Mouse (Mus musculus): ENCODE data around the gene Ooep. TPM values are rescaled to one million over a fixed set of nuclear protein-coding genes. Genes with fewer than 3 reads are reported as not detected.

Gene Ooep
- total and polyA plus RNA-seq, 3 experiments = not detected

DNA sequence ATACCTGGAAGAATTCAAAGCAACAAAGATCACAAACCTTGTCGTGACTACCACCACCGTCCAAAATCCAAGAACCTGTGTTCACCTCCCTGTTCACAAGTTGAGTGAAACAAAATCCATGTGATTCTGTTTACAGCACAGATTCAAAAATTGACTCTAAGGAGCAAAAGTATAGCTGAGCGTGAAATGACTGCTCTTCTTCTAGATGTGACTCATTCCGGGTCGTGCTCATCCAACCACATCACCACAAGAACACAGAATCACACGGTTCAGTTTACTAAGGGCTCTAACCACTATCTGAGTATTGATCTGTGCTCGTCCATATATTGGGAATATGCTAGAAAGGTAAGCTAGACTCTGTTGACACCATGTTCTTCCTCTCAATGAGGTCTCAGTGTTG is 8.4 kb upstream of the Ooep start:
- Histone ChIP-seq H3K9me3 (replicated peaks; ENCODE audit: insufficient read depth, low read length) (no peaks in the 10 kb centered on the region), H3K36me3 (ENCODE audit: control insufficient read depth in 1 of 2, insufficient read depth in 2 of 2, low read length in 2 of 2) (0 out of 4 replicates have a peak, but pooled peaks cover 0 to 2% of the 10 kb centered on the region in 2 experiments), H3K4me3 (ENCODE audit: control insufficient read depth in 1 of 2, insufficient read depth in 1 of 2, low read depth in 2 of 2, low read length in 2 of 2) (no peak overlapping the region), H3K4me1 (ENCODE audit: control insufficient read depth in 1 of 2, insufficient read depth in 2 of 2, low read length in 2 of 2) (peaks cover 0 to 3% of the 10 kb centered on the region in 2 experiments; a peak in 1 of 4 replicates), H3K27ac (ENCODE audit: control insufficient read depth, low read depth, low read length) (no peak overlapping the region), H3K9ac (ENCODE audit: control insufficient read depth, low read depth, low read length, poor library complexity, severe bottlenecking) (no peak overlapping the region), H3K27me3 (ENCODE audit: control insufficient read depth in 1 of 2, insufficient read depth in 2 of 2, low read length in 2 of 2) (no peaks in the 10 kb centered on the region; a peak in 1 of 4 replicates), H3K79me2 (ENCODE audit: control insufficient read depth, insufficient read depth, low read length, poor library complexity) (no peaks in the 10 kb centered on the region)
- no peak for DNase-seq (ENCODE audit: low read depth, low spot score)
- no peak for TF ChIP-seq NELFE (IDR thresholded peaks at IDR 0.05; ENCODE audit: low read depth, low read length)
- no peak for TF ChIP-seq MYB (IDR thresholded peaks at IDR 0.05; ENCODE audit: low read depth, low read length)
- TF ChIP-seq MAX (IDR thresholded peaks at IDR 0.05; ENCODE audit: low read length) = no peak
- no peak for TF ChIP-seq POLR2AphosphoS5 (IDR thresholded peaks at IDR 0.05; ENCODE audit: borderline replicate concordance, low read depth, low read length)
- no peak; a peak in 1 of 6 replicates for TF ChIP-seq CTCF (IDR thresholded peaks at IDR 0.05 in 2 of 3, conservative IDR thresholded peaks at IDR 0.05 in 1 of 3; ENCODE audit: control insufficient read depth in 1 of 3, insufficient read depth in 1 of 3, low read depth in 2 of 3, low read length in 3 of 3, poor library complexity in 1 of 3, severe bottlenecking in 1 of 3)
- TF ChIP-seq MEF2A (IDR thresholded peaks at IDR 0.05; ENCODE audit: extremely low read depth, insufficient replicate concordance, low read depth, low read length, poor library complexity, severe bottlenecking) = no peak
- TF ChIP-seq MXI1 (IDR thresholded peaks at IDR 0.05; ENCODE audit: low read depth, low read length) = no peak
- TF ChIP-seq BHLHE40 (IDR thresholded peaks at IDR 0.05; ENCODE audit: borderline replicate concordance, low read depth, low read length) = no peak
- TF ChIP-seq CHD1 (IDR thresholded peaks at IDR 0.05; ENCODE audit: low read depth, low read length) = no peak
- TF ChIP-seq JUND (IDR thresholded peaks at IDR 0.05; ENCODE audit: low read depth, low read length) = no peak

DNA sequence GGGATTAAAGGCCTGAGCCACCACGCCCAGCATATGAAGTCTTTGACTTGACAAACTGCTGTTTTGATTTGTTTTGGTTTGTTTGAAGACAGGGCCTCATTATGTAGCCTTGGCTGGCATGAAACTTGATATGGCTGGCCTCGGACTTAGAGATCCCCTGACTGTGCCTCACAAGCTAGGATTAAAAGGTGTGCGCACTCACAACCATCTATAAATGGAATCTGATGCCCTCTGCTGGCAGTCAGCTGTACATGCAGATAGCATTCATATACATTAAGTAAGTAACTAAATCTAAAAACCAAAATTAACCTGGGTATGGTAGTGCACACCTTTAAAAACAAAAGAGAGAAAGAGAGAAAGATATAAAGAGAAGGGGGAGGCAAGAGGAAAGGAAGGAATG is 7.4 kb upstream of the Ooep start:
- no peak overlapping the region for H3K9ac ChIP-seq (ENCODE audit: control insufficient read depth, low read depth, low read length, poor library complexity, severe bottlenecking)
- DNase-seq (ENCODE audit: low read depth, low spot score) = peak; percentile 60

DNA sequence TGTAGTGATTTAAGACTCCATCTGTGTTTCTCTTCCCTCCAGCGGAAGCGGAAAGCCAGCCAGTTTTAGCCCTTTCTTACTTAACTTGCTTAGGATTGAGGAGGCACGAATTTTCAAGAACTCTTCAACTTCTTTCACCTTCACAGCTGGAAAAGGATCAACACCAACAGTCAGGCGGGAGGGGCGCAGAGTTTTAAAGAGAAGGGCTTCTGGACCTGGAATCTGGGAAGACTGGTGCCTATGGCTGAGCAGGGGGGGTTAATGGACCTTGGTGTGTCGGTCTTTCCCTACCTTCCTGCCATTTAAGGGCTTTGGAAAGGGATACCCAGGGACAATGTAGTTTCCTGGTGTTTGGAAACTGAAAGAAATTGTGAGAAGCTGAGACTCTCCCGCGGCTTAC is 979 bp downstream of the Ooep start:
- Histone ChIP-seq H3K79me2 (ENCODE audit: control insufficient read depth, insufficient read depth, low read length, poor library complexity) (no peaks in the 10 kb centered on the region), H3K9ac (ENCODE audit: control insufficient read depth, low read depth, low read length, poor library complexity, severe bottlenecking) (no peak overlapping the region), H3K27ac (ENCODE audit: control insufficient read depth, low read depth, low read length) (no peak overlapping the region), H3K4me3 (ENCODE audit: control insufficient read depth in 1 of 2, insufficient read depth in 1 of 2, low read depth in 2 of 2, low read length in 2 of 2) (no peak overlapping the region), H3K4me1 (ENCODE audit: control insufficient read depth in 1 of 2, insufficient read depth in 2 of 2, low read length in 2 of 2) (no peaks in the 10 kb centered on the region), H3K27me3 (ENCODE audit: control insufficient read depth in 1 of 2, insufficient read depth in 2 of 2, low read length in 2 of 2) (peaks cover 5 to 10% of the 10 kb centered on the region in 2 experiments), H3K36me3 (ENCODE audit: control insufficient read depth in 1 of 2, insufficient read depth in 2 of 2, low read length in 2 of 2) (no peaks in the 10 kb centered on the region), H3K9me3 (replicated peaks; ENCODE audit: insufficient read depth, low read length) (no peaks in the 10 kb centered on the region)
- no peak for DNase-seq (ENCODE audit: low read depth, low spot score)
- no peak for TF ChIP-seq RAD21 (IDR thresholded peaks at IDR 0.05; ENCODE audit: low read depth, low read length)
- TF ChIP-seq ETS1 (IDR thresholded peaks at IDR 0.05; ENCODE audit: low read depth, low read length) = no peak
- TF ChIP-seq MAX (IDR thresholded peaks at IDR 0.05; ENCODE audit: low read length) = no peak
- TF ChIP-seq ZMIZ1 (IDR thresholded peaks at IDR 0.05; ENCODE audit: low read depth, low read length) = no peak
- TF ChIP-seq NELFE (IDR thresholded peaks at IDR 0.05; ENCODE audit: low read depth, low read length) = no peak
- no peak for TF ChIP-seq TBP (IDR thresholded peaks at IDR 0.05; ENCODE audit: low read depth, low read length)
- no peak for TF ChIP-seq CTCF (IDR thresholded peaks at IDR 0.05 in 2 of 3, conservative IDR thresholded peaks at IDR 0.05 in 1 of 3; ENCODE audit: control insufficient read depth in 1 of 3, insufficient read depth in 1 of 3, low read depth in 2 of 3, low read length in 3 of 3, poor library complexity in 1 of 3, severe bottlenecking in 1 of 3)
- TF ChIP-seq ELF1 (IDR thresholded peaks at IDR 0.05; ENCODE audit: low read depth, low read length) = no peak
- no peak for TF ChIP-seq POLR2A (IDR thresholded peaks at IDR 0.05; ENCODE audit: control insufficient read depth in 1 of 2, insufficient read depth in 1 of 2, low read depth in 1 of 2, low read length in 2 of 2, poor library complexity in 1 of 2)
- TF ChIP-seq MYB (IDR thresholded peaks at IDR 0.05; ENCODE audit: low read depth, low read length) = no peak
- TF ChIP-seq ZC3H11A (IDR thresholded peaks at IDR 0.05; ENCODE audit: low read depth, low read length) = no peak
- no peak for TF ChIP-seq GABPA (IDR thresholded peaks at IDR 0.05; ENCODE audit: low read depth, low read length)
- TF ChIP-seq RCOR1 (IDR thresholded peaks at IDR 0.05; ENCODE audit: low read depth, low read length) = no peak
- TF ChIP-seq MAFK (IDR thresholded peaks at IDR 0.05; ENCODE audit: borderline replicate concordance, low read depth, low read length) = no peak
- TF ChIP-seq GATA1 (IDR thresholded peaks at IDR 0.05; ENCODE audit: low read depth, low read length) = no peak
- no peak for TF ChIP-seq SMC3 (IDR thresholded peaks at IDR 0.05; ENCODE audit: low read depth, low read length)
- no peak for TF ChIP-seq TCF12 (IDR thresholded peaks at IDR 0.05; ENCODE audit: low read depth, low read length)
- TF ChIP-seq BHLHE40 (IDR thresholded peaks at IDR 0.05; ENCODE audit: borderline replicate concordance, low read depth, low read length) = no peak

More for the DNA sequence above, 7.4 kb upstream of the Ooep start:
- Histone ChIP-seq H3K9me3 (replicated peaks; ENCODE audit: insufficient read depth, low read length) (no peaks in the 10 kb centered on the region), H3K79me2 (ENCODE audit: control insufficient read depth, insufficient read depth, low read length, poor library complexity) (no peaks in the 10 kb centered on the region), H3K4me3 (ENCODE audit: control insufficient read depth in 1 of 2, insufficient read depth in 1 of 2, low read depth in 2 of 2, low read length in 2 of 2) (no peak overlapping the region), H3K27me3 (ENCODE audit: control insufficient read depth in 1 of 2, insufficient read depth in 2 of 2, low read length in 2 of 2) (no peaks in the 10 kb centered on the region; a peak in 1 of 4 replicates), H3K36me3 (ENCODE audit: control insufficient read depth in 1 of 2, insufficient read depth in 2 of 2, low read length in 2 of 2) (0 out of 4 replicates have a peak, but pooled peaks cover 0 to 2% of the 10 kb centered on the region in 2 experiments), H3K4me1 (ENCODE audit: control insufficient read depth in 1 of 2, insufficient read depth in 2 of 2, low read length in 2 of 2) (peaks cover 0 to 3% of the 10 kb centered on the region in 2 experiments; a peak in 1 of 4 replicates), H3K27ac (ENCODE audit: control insufficient read depth, low read depth, low read length) (no peak overlapping the region)
- TF ChIP-seq ZMIZ1 (IDR thresholded peaks at IDR 0.05; ENCODE audit: low read depth, low read length) (no peak), RAD21 (IDR thresholded peaks at IDR 0.05; ENCODE audit: low read depth, low read length) (peak; percentile 71), ETS1 (IDR thresholded peaks at IDR 0.05; ENCODE audit: low read depth, low read length) (no peak), CTCF (IDR thresholded peaks at IDR 0.05 in 2 of 3, conservative IDR thresholded peaks at IDR 0.05 in 1 of 3; ENCODE audit: control insufficient read depth in 1 of 3, insufficient read depth in 1 of 3, low read depth in 2 of 3, low read length in 3 of 3, poor library complexity in 1 of 3, severe bottlenecking in 1 of 3) (peak; percentile 58 to 87 (median 77)), ZC3H11A (IDR thresholded peaks at IDR 0.05; ENCODE audit: low read depth, low read length) (peak; percentile 57), SMC3 (IDR thresholded peaks at IDR 0.05; ENCODE audit: low read depth, low read length) (peak; percentile 89)
